Mouse (Mus musculus) lung, postnatal 0 days (tissue): ENCODE measurements around the gene Wwtr1. TPM values are rescaled to one million over a fixed set of nuclear protein-coding genes. Genes with fewer than 3 reads are reported as not detected.

ENCODE experiments used
- ATAC-seq: fragments of 200-750 bp; cut with Nextera tagmentation; 2 replicates; pipeline ENCODE4 v1.8.0; 2017; ENCODE audit warnings: moderate library complexity
- DNase-seq: peaks from one replicate; pipeline ENCODE4 v3.0.0-alpha.2; 2016; ENCODE audit warnings: low spot score
- H3K27ac ChIP-seq: fragments of 300-500 bp; sonication (generic); 2 replicates; pipeline ENCODE4 v1.5.1; 2014; ENCODE audit warnings: antibody characterized with exemption, mild to moderate bottlenecking, low read length, mixed read lengths
- H3K27me3 ChIP-seq: fragments of 300-500 bp; sonication (generic); replicated peaks from 2 replicates; pipeline ENCODE4 v1.6.1; 2014; ENCODE audit warnings: low read length, mixed read lengths; ENCODE audit not compliant: insufficient read depth
- H3K36me3 ChIP-seq: fragments of 300-500 bp; sonication (generic); 2 replicates; pipeline ENCODE4 v1.6.1; 2014; ENCODE audit warnings: low read length, mixed read lengths; ENCODE audit not compliant: insufficient read depth
- H3K4me1 ChIP-seq: fragments of 300-500 bp; sonication (generic); 2 replicates; pipeline ENCODE4 v1.6.1; 2014; ENCODE audit warnings: antibody characterized with exemption, low read depth, low read length, mixed read lengths; ENCODE audit not compliant: insufficient read depth
- H3K4me2 ChIP-seq: fragments of 300-500 bp; sonication (generic); replicated peaks from 2 replicates; pipeline ENCODE4 v1.6.1; 2014; ENCODE audit warnings: low read depth, mild to moderate bottlenecking, low read length, moderate library complexity, mixed read lengths
- H3K4me3 ChIP-seq: fragments of 300-500 bp; sonication (generic); 2 replicates; pipeline ENCODE4 v1.5.1; 2014; ENCODE audit warnings: low read depth, low read length
- H3K9ac ChIP-seq: fragments of 300-500 bp; sonication (generic); replicated peaks from 2 replicates; pipeline ENCODE4 v1.6.1; 2014; ENCODE audit warnings: low read depth, mild to moderate bottlenecking
- H3K9me3 ChIP-seq: fragments of 300-500 bp; sonication (generic); 2 replicates; pipeline ENCODE4 v1.6.1; 2016; ENCODE audit warnings: low read length, mixed read lengths
- CTCF ChIP-seq: IDR thresholded peaks from 2 replicates; pipeline ENCODE4 v1.5.1; 2016; ENCODE audit warnings: antibody characterized with exemption, mild to moderate bottlenecking
- EP300 ChIP-seq: IDR thresholded peaks from 2 replicates; pipeline ENCODE4 v1.6.1; 2016; ENCODE audit warnings: antibody characterized with exemption, mild to moderate bottlenecking, control low read depth
- whole genome bisulfite sequencing: fragments of 180-500 bp; shearing (Covaris S2); extraction: QIAGEN DNeasy Blood & Tissue Kit; methylation state at CpG from one replicate; pipeline ENCODE4 v1.1.7; 2014; 5-methylcytosine and 5-hydroxymethylcytosine counted together
- polyA plus RNA-seq: library from polyadenylated mRNA; unstranded; fragments of >200 nt; fragmentation: Nextera tagmentation; extraction: Ambion mirVana; gene quantifications from 2 replicates; pipeline ENCODE4 v1.2.1, GENCODE M21; 2015

Wwtr1 gene
- polyA plus RNA-seq, 1 experiment from 2014 or later, result 53.6 TPM

DNA sequence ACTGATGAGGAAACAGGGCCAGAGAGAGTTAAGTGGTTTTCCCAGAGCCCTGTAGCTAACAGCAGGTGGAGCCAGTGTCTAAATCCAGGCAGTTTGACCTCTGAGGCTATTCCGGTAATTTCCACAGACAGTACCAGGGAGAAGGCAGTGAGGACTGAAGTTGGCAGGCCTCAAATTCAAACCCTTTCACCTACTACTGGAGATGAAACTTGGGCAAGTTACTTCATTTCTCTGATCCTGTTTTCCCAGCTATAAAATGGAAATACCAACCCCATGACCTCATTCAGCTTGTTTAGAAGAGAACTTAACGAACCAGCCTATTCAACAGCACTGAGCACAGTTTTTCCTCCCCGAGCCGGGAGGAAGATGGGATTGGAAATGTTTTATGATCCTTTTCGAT lies 105.4 kb downstream of the Wwtr1 start:
- WGBS, result 3% methylated on average over 5 of the region's 5 CpGs
- peak overlapping the region; percentile 85 for H3K27ac ChIP-seq
- H3K9ac ChIP-seq, result no peak overlapping the region
- DNase-seq, result peak; percentile 87
- H3K4me3 ChIP-seq, result no peak overlapping the region
- H3K36me3 ChIP-seq, result no peaks in the 10 kb centered on the region
- no peaks in the 10 kb centered on the region for H3K9me3 ChIP-seq
- TF ChIP-seq EP300 (peak; percentile 62; the same call in 1 of the 2 replicates), CTCF (peak; percentile 84)
- H3K27me3 ChIP-seq, result no peaks in the 10 kb centered on the region
- peaks cover 22% of the 10 kb centered on the region; the same call in 1 of the 2 replicates for H3K4me1 ChIP-seq
- ATAC-seq, result peak; percentile 63
- H3K4me2 ChIP-seq, result peak overlapping the region; percentile 47; the same call in 1 of the 2 replicates

DNA sequence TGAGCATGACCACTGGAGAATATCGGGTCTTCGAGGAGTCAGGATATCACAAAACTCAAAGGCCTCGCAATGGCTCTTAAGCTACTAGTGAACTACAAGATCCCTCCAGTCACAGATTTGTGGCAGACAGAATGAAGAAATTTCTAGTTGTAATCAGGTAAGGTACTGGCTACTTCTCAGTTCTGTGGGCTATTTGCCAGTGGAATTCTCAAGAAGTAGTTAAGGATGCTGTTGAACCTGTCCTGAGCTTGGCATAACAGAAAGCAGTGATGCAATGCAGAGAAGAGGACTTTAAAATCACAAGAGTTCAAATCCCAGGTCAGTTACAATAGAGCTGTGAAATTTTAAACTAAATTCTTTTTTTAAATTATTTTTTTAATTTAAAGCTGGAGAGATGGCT lies 106.4 kb downstream of the Wwtr1 start:
- Histone ChIP-seq H3K36me3 (no peaks in the 10 kb centered on the region), H3K9me3 (no peaks in the 10 kb centered on the region), H3K4me1 (peaks cover 22% of the 10 kb centered on the region; the same call in 1 of the 2 replicates), H3K9ac (no peak overlapping the region), H3K27ac (no peak overlapping the region), H3K27me3 (no peaks in the 10 kb centered on the region), H3K4me2 (no peak overlapping the region), H3K4me3 (no peak overlapping the region)
- DNase-seq (peak; percentile 78), ATAC-seq (peak; percentile 55)
- TF ChIP-seq CTCF (no peak), EP300 (peak; percentile 51)
- WGBS, result 66% methylated on average over 3 of the region's 3 CpGs

DNA sequence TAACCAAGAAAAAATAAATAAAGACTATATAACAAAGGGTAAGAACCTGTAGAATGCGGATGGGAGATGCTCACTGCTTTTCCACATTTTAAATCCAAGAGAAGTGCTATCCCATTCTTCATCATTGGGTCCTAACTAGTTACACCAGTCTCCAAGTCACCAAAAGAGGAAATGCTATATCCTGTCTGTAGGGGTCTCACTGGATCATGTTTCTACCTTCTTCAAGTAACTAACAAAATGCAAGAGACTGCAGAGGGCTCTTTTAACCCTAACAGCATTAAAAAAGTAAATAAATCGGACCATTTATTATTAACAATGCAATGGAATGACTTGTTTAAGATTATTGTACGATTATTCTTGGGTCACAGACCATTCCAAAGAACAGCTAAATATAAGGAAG lies 109.4 kb downstream of the Wwtr1 start:
- no peaks in the 10 kb centered on the region for H3K9me3 ChIP-seq
- no peak overlapping the region for H3K4me3 ChIP-seq
- DNase-seq, result peak; percentile 65
- no peak overlapping the region for H3K9ac ChIP-seq
- no peaks in the 10 kb centered on the region for H3K27me3 ChIP-seq
- peaks cover 11% of the 10 kb centered on the region; the same call in 1 of the 2 replicates for H3K36me3 ChIP-seq
- no peak overlapping the region for H3K27ac ChIP-seq
- 46% methylated on average over 3 of the region's 3 CpGs for WGBS
- TF ChIP-seq CTCF (peak; percentile 69), EP300 (no peak)
- H3K4me1 ChIP-seq, result peaks cover 9% of the 10 kb centered on the region; the same call in 1 of the 2 replicates
- H3K4me2 ChIP-seq, result no peak overlapping the region
- no peak for ATAC-seq

DNA sequence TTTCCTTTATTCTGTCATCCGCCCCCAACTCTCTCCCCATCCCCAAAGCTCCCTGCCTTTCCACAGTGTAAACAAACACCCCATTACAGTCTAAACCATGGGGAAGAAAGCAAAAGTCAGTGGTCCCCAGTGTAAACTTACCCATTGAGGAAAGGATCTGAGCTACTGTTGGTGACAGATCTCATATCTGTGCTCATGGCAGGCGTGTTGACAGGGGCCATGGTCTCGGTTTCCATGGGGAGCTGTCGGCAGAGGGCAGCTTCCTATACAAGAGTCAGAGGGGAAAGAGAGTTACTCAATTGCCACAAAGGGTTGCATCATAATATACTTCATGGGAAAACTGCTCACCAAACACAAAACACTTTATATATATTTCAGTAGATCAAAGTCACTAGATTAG lies 112.4 kb downstream of the Wwtr1 start:
- H3K9me3 ChIP-seq, result no peaks in the 10 kb centered on the region
- WGBS, result 38% methylated on average over 4 of the region's 4 CpGs
- no peak overlapping the region for H3K27ac ChIP-seq
- DNase-seq, result peak; percentile 86
- ATAC-seq, result peak; percentile 86
- H3K9ac ChIP-seq, result no peak overlapping the region
- H3K36me3 ChIP-seq, result peaks cover 20% of the 10 kb centered on the region
- no peak overlapping the region for H3K4me2 ChIP-seq
- H3K4me1 ChIP-seq, result no peaks in the 10 kb centered on the region
- H3K27me3 ChIP-seq, result no peaks in the 10 kb centered on the region
- TF ChIP-seq EP300 (no peak), CTCF (peak; percentile 51)
- H3K4me3 ChIP-seq, result no peak overlapping the region

DNA sequence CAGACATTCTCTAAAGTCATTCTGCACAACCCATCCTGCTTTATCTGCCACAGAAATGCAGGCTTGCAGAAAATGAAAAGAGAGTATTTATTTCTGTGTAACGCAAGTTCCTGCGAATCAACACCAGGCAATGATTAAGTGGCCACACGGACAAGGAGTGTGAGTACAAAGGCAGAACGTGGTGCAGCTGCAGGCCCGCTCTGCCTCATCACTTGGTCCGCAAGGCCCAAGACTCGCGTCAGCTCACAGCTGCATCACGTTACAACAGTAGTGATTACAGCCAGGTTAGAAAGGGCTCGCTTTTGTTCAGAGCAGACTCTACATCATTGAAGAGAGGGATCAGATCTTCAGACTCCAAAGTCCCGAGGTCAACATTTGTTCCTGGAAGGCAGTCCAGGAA lies 117.1 kb downstream of the Wwtr1 start:
- Histone ChIP-seq H3K9me3 (no peaks in the 10 kb centered on the region), H3K4me2 (no peak overlapping the region), H3K4me3 (no peak overlapping the region), H3K27me3 (no peaks in the 10 kb centered on the region), H3K36me3 (peaks cover 20% of the 10 kb centered on the region), H3K9ac (no peak overlapping the region), H3K4me1 (peaks cover 5% of the 10 kb centered on the region; the same call in 1 of the 2 replicates), H3K27ac (no peak overlapping the region)
- 53% methylated on average over 11 of the region's 11 CpGs for WGBS
- no peak for ATAC-seq
- TF ChIP-seq EP300, result no peak
- no peak for TF ChIP-seq CTCF
- DNase-seq, result no peak

DNA sequence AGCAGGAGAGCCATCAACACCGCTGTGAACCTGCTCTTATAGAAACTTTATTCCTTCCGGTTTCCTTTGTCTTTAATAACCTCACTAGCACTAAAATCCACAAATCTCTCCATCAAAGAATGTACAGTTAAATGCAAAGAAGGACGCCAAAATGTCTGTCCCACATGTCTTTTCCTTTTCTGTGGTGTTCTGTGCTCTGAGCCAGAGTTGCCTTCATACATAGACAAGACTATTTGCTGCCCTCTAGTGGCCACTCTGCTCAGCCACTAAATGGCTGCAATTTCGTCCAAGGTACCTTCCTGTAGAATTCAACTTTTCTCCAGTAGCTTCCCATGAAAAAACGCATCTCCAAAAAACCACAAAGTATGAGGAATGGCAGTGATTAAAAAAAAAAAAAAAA lies 127.3 kb downstream of the Wwtr1 start:
- WGBS, result 30% methylated on average over 5 of the region's 5 CpGs

More for the DNA sequence above, 127.3 kb downstream of the Wwtr1 start:
- ATAC-seq (peak; percentile 67), DNase-seq (peak; percentile 89)
- Histone ChIP-seq H3K27me3 (no peaks in the 10 kb centered on the region), H3K27ac (no peak overlapping the region), H3K4me2 (no peak overlapping the region), H3K9me3 (no peaks in the 10 kb centered on the region), H3K4me1 (0 out of 2 replicates have a peak, but pooled peaks cover 3% of the 10 kb centered on the region), H3K9ac (no peak overlapping the region), H3K36me3 (no peaks in the 10 kb centered on the region), H3K4me3 (no peak overlapping the region)
- TF ChIP-seq EP300 (no peak), CTCF (peak; percentile 90)
